Mouse (Mus musculus): Measurements from ENCODE around the gene Ak7. TPM values are rescaled to one million over a fixed set of nuclear protein-coding genes. Genes with fewer than 3 reads are reported as not detected.

Gene Ak7
- 0.08 and 0.20 TPM in 2 replicates for polyA plus RNA-seq (2012; rRNA removed)

DNA sequence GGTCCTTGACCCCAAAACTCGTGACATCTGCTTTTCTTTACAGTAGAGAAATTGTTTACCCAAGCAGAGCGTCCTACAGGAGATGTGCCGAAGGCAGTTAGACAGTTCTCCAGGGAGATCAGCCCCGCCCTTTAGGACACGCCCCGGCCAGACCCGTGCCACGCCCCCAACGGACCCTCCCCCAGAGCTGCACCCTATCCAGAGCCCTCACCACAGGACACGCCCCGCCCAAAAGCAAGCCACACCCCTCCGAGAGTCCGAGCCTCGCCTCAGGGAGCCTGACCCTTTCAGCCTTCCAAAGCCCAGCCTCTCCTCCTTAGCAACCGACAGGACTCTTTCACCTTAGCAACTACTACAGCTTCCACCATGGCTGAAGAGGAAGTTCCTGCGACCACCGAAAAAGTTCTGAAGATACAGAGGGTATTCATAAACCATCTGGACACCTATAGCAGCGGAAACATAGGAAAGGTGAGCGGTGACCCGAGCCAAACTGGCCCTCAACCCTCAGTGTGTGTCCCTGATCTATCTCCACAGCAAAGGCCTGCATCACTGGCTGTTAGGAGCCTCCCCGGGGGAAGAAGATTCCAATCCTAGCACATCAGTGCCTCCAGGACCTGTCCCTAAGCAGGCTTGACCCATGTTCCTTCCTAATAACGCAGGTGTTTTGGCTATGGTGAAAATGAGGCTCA, at the start of gene Ak7:
Gene Ak7 (plus strand): TSS at position 178 of the 689 bp plus-strand sequence.

DNA sequence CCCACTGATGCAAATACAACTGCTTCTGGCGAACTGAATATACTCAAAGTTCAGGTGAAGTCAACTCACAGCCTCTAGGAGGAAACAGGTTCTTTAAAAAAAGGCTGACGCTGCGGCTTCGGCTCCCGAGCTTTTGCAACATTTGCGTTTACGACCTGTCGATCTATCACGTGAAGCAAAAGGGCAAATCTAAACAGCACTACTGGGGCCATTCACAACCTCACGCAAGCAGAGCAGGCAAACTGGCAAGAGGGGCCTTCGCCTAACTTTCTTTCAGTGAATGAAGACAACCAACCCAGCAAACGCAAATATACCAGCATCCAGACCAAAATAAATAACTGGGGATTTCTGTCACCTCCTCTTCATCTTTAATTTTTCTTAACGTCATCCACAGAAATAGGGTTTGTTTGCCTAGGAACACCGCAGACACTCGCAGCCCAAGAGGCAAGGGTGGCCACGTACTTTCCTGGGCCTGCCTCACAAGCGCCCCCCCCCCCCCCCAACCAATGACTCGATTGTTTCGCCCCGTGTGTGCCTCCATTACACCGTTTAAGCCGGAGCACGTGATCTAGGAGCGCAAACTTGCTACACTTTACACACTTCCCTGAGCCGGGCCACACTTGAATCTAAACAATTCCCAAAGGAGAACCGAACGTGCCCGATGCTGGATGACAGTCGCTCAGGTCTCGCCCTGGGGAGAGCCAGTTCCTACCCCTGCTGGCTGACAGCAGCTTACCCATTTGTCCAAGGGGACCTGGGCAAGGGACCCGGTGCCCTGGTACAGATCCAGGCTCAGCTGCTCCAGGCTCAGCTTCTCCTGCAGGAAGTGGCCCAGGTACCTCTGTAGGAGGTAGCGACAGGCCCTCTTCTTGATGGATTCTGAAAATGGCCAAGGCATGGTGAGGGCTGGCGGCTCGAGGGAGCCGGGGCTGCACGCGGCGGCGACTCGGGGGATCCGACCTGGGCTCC, 21.6 kb upstream of the Ak7 start, which contains the start of gene Gskip:
Gene Gskip (plus strand): TSS at position 897 of the 969 bp plus-strand sequence.

DNA sequence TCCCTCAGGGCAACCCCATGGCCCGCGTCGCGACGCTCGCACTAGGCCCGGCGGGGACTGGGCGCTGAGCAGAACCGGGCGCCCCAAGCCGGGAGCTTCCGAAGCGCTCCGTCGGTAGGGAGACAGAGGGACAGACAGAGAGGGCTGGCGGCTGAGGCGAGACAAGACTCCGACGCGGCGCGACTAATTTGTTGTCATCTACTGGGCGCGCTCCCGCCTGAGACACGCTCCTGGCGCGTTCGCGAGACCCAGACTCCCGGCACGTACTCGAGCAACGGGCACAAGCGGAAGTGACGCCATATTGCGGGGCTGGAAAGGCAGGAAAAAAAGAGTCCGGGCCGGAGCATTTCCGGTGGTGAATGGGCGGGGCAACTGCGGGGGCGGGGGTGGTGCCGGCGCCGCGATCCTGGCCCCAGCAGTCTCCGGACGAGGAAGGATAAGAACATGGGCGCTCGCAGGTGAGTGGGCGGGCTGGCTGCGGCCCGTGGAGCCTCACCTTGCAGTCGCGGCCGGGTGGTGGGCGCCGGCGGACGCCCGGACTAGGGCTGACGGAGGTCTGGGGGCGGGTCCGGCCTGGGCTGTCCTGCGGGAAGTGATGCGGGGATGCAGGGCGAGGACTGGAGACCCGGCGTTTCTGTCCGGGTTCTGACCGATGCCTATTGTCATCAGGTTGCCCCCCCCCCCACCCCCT, 20.6 kb upstream of the Ak7 start, which contains the start of gene Atg2b:
Gene Atg2b (minus strand): TSS at position 211 of the 691 bp plus-strand sequence.

GRCm38 (mm10) chr12:105784196-105784999, 78.6 kb downstream of the Ak7 start, which contains the start of gene Papola:
Gene Papola, plus strand, starts transcription at chr12:105784694.

Other genes with a start within 250 kb of the Ak7 start
- gene Bdkrb2, start 142.8 kb upstream of the Ak7 start, polyA plus RNA-seq (2012; rRNA removed): 11.1 and 13.3 TPM in 2 replicates
- 1.4 and 2.6 TPM in 2 replicates for gene Bdkrb1, start 102.9 kb upstream of the Ak7 start, polyA plus RNA-seq (2012; rRNA removed)
- gene Gskip, start 21.1 kb upstream of the Ak7 start, polyA plus RNA-seq (2012; rRNA removed): 5.5 and 6.8 TPM in 2 replicates
- 8.7 and 10.4 TPM in 2 replicates for gene Atg2b, start 20.8 kb upstream of the Ak7 start, polyA plus RNA-seq (2012; rRNA removed)
- gene Papola, start 78.7 kb downstream of the Ak7 start, polyA plus RNA-seq (2012; rRNA removed): 64.1 and 102 TPM in 2 replicates